Mouse (Mus musculus): ENCODE measurements around the gene Pcbp2. TPM values are rescaled to one million over a fixed set of nuclear protein-coding genes. Genes with fewer than 3 reads are reported as not detected.
A peak's percentile ranks its signal among the peaks of the same experiment; 100 is the strongest.

Pcbp2 gene
- polyA plus RNA-seq, 1 experiment from 2014 or later = 124 TPM

DNA sequence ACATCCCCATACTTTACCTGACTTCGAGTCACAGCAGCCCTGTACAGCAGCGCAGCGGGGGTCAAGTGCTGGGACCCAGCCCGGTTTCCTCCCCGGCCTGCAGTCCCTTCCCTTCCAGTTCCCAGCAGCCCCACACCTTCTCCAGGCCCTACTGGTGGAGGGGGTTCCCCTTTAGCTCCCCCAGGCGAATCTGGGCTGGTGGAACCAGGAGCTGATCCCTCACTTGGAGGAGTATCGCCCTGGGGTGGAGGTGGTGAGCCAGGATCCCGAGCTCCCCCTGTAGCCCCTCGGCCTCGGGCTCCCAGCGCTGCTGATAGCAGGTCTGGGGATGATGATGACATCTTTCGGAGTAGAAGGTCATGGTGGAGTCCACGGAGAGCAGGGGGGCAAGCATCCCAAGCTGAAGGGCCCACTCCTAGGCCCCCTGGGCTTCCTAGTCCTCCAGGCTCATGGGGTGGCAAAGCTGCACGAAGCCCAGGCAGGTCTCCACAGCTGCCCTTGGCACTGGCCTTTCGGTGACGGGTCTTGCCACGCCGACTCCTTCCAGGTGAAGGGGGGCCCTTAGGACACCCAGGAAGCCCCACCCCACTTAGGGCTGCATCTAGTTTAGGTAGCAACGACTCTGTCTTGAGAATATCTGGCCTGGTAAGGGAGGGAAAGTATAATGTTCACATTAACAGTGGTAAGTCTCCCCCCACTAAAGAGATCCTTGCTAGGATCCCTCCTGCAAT lies 30.9 kb downstream of the Pcbp2 start:
- H3K4me3 ChIP-seq = no peak overlapping the region
- 89% methylated on average over 19 of the region's 19 CpGs for WGBS
- H3K36me3 ChIP-seq = peaks cover 89% of the 10 kb centered on the region
- ATAC-seq (ENCODE audit: low FRiP score, low read depth) = no peak
- no peak overlapping the region for H3K27ac ChIP-seq (replicated peaks)
- H3K9ac ChIP-seq = no peak overlapping the region
- H3K4me1 ChIP-seq (replicated peaks) = no peaks in the 10 kb centered on the region
- H3K27me3 ChIP-seq = no peaks in the 10 kb centered on the region
- H3K4me2 ChIP-seq = no peak overlapping the region
- no peaks in the 10 kb centered on the region for H3K9me3 ChIP-seq

DNA sequence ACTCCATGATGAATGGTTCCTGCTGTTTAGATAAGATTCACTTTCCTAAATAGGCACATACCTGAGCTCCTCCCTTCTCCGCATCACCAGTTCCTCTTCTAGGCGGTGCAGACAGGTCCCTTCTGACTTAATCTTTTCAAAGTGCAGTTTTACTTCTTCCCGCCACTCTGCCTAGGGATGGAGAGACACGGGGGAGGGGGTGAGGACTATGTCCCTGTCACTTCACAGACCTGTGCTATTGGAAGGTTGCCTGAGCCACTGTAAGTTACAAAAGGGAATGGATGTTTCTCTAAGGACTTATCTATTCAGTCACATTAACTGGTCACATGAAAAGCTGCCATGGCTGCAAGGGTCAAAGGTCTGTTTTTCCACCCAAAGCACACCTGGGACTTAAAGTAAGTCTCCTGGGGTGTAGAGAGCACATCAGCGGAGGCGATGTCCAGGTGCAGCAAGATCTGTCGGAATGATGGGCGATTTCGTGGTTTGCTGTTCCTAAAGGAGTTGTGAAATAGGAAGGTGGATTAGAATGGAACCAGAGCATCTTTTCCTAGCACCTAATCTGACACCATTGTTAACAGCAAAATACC lies 32.0 kb downstream of the Pcbp2 start:
- no peak for ATAC-seq (ENCODE audit: low FRiP score, low read depth)
- 82% methylated on average over 9 of the region's 9 CpGs for WGBS

DNA sequence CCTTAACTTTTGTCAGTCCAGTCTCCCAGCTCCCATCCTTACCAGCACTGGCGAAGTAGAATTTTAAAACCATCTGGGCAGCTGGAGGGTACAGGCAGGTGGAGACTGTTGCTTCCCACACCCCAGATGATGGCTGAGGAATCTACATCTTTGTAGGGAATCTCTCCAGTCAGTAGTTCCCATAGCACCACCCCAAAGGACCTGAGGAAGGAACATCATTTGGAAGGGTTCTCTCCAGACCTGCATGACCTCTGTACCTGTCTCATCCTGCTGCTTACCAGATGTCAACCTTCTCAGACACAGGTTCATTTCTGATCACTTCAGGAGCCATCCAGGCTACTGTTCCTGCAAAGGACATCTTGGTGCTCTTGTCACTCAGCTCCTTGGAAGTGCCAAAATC lies 33.1 kb downstream of the Pcbp2 start, which contains the start of gene Gm10337:
TSS of gene Gm10337 (plus strand) at position 276 of the 400 bp plus-strand sequence.
- Histone ChIP-seq H3K27ac (replicated peaks) (no peak within 1 kb of the TSS), H3K9me3 (no peaks in the 10 kb centered on the region), H3K4me3 (no peak within 1 kb of the TSS), H3K36me3 (peaks cover 75% of the 10 kb centered on the region), H3K4me2 (no peak within 1 kb of the TSS), H3K4me1 (replicated peaks) (peaks cover 3% of the 10 kb centered on the region; the same call in 1 of the 2 replicates), H3K9ac (no peak within 1 kb of the TSS), H3K27me3 (no peaks in the 10 kb centered on the region)
- no peak for ATAC-seq (ENCODE audit: low FRiP score, low read depth)
- 88% methylated on average over 1 of the region's 1 CpGs for WGBS

More for the DNA sequence above, 32.0 kb downstream of the Pcbp2 start:
- H3K4me1 ChIP-seq (replicated peaks) = no peaks in the 10 kb centered on the region
- H3K9ac ChIP-seq = no peak overlapping the region
- no peak overlapping the region for H3K27ac ChIP-seq (replicated peaks)
- H3K27me3 ChIP-seq = no peaks in the 10 kb centered on the region
- no peaks in the 10 kb centered on the region for H3K9me3 ChIP-seq
- H3K36me3 ChIP-seq = peaks cover 80% of the 10 kb centered on the region
- no peak overlapping the region for H3K4me3 ChIP-seq
- H3K4me2 ChIP-seq = no peak overlapping the region

DNA sequence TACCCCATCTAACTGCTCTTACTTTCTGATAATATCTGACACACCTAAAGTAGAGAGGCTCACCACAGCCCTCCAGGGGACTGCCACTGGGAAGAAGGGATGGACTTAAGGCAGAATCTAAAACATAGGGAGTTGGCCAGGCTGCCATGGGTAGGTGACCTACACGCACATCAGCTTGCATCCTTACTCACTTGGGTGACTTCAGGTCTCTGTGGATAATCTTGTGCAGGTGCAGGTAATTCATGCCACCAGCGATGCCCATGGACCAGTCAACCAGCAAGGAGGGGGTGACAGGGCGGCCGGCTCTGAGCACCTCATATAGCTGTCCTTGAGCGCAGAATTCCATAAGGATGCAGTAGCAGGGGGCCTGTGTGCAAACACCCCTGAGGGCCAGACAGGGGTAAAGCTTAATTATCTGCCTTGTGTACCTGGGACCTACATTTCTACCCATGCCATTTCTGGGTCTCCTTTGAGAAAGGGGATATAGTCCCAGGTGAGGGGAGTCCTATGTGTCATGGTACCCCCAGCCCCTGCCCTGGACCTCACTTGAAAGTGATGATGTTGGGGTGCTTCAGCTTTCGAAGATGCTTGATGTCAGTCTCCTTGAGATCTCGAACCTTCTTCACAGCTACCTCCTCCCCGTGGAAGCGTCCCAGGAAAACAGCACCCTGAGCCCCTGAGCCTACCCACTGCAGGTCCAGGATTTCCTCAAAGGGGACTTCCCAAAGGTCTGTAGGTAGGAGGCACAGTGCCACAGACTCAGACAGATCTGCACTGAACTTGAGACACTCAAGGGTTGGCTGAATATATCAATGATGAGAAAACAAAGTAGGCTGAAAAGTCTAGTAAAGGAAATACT lies 33.8 kb downstream of the Pcbp2 start:
- Histone ChIP-seq H3K27ac (replicated peaks) (no peak overlapping the region), H3K27me3 (no peaks in the 10 kb centered on the region), H3K36me3 (peaks cover 72% of the 10 kb centered on the region), H3K4me1 (replicated peaks) (peaks cover 10% of the 10 kb centered on the region), H3K9ac (no peak overlapping the region), H3K4me2 (no peak overlapping the region), H3K9me3 (no peaks in the 10 kb centered on the region), H3K4me3 (no peak overlapping the region)
- 90% methylated on average over 9 of the region's 9 CpGs for WGBS
- no peak for ATAC-seq (ENCODE audit: low FRiP score, low read depth)

DNA sequence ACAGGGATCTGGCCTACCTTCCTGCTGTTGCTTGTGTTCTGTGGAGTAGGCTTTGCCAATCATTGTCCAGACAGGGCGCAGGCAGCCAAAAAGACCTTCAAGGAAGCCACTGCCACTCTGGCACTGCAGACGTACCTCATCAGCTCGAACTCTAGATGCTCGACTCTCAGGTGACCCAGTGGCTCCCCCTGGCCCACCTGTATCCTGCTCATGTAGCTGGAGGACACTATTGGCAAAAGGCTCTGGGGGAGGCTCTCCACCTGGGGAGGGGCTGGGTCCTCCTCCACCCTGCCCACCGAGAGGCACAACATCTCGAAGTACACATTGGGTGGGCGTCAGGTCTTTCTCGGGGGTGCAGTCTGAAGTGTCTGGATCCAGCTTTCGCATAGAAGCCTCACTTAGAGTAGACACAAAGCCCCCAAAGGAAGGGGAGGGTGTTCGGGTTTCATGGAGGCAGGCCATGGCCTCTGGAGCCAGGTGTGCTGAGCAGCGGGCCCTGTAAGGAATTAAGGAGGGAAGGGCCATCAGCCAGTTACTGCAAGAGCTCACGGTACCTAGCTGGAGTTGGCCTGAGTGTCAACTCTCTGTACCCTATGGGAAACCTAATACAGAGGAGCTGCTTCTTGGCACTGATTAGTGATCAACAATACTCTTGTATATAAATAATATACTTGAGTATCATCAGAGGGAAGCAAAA lies 34.9 kb downstream of the Pcbp2 start:
- Histone ChIP-seq H3K4me2 (no peak overlapping the region), H3K4me1 (replicated peaks) (peaks cover 20% of the 10 kb centered on the region), H3K9me3 (no peaks in the 10 kb centered on the region), H3K27ac (replicated peaks) (no peak overlapping the region), H3K36me3 (peaks cover 61% of the 10 kb centered on the region), H3K4me3 (no peak overlapping the region), H3K27me3 (no peaks in the 10 kb centered on the region), H3K9ac (no peak overlapping the region)
- no peak for ATAC-seq (ENCODE audit: low FRiP score, low read depth)
- WGBS = 75% methylated on average over 12 of the region's 12 CpGs

DNA sequence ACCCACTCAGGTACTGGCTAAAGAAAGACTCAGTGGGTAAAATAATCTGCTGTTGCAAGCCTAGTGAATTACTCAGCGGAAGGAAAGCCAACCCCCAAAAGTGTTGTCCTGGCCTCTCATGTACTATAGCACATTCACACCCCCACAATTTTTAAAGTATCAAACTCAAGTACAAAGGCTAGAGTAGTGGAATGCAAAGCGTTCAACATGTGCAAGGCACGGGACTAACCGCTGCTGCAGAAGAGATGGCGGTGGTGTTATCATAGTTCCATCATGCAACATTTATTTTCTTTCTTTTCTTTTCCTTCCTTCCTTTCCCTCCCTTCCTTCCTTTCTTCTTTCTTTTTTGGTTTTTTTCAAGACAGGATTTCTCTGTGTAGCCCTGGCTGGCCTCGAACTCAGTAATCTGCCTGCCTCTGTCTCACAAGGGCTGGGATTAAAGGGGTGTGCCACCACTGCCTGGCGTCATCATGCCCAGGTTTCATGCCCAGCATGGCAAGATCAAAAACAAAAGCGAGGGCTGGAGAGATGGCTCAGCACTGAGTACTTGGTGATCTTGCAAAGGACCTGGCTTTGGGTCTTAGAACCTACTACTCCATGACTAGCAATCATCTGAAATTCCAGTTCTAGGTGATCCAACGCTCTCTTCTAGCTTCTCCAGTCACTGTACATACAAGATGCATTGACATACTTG lies 35.6 kb downstream of the Pcbp2 start:
- Histone ChIP-seq H3K4me2 (no peak overlapping the region), H3K27me3 (no peaks in the 10 kb centered on the region), H3K27ac (replicated peaks) (no peak overlapping the region), H3K4me1 (replicated peaks) (peaks cover 26% of the 10 kb centered on the region), H3K9ac (no peak overlapping the region), H3K9me3 (no peaks in the 10 kb centered on the region), H3K4me3 (no peak overlapping the region), H3K36me3 (peaks cover 54% of the 10 kb centered on the region)
- 85% methylated on average over 9 of the region's 9 CpGs for WGBS
- ATAC-seq (ENCODE audit: low FRiP score, low read depth) = no peak

DNA sequence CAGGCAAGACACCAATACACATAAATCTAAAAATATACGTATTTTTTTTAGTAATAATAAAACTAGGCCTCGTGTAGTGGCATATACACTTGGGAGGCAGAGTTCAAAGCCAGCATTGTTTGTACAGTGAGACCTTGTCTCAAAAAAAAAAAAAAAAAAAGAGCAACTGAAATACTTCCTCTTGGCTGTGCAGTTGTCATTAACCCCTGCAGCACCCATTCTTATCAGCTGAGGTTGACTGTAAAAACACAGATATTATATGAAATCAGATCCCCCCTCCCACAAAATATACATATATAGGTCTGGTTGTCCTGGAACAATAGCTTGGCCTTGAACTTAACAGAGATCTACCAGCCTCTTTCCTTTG lies 36.1 kb downstream of the Pcbp2 start:
- no peak overlapping the region for H3K27ac ChIP-seq (replicated peaks)
- no peak overlapping the region for H3K9ac ChIP-seq
- no peaks in the 10 kb centered on the region for H3K27me3 ChIP-seq
- H3K4me1 ChIP-seq (replicated peaks) = peaks cover 31% of the 10 kb centered on the region
- 60% methylated on average over 2 of the region's 2 CpGs for WGBS
- H3K4me3 ChIP-seq = no peak overlapping the region
- H3K36me3 ChIP-seq = peaks cover 49% of the 10 kb centered on the region
- H3K9me3 ChIP-seq = no peaks in the 10 kb centered on the region
- no peak overlapping the region for H3K4me2 ChIP-seq
- no peak for ATAC-seq (ENCODE audit: low FRiP score, low read depth)

DNA sequence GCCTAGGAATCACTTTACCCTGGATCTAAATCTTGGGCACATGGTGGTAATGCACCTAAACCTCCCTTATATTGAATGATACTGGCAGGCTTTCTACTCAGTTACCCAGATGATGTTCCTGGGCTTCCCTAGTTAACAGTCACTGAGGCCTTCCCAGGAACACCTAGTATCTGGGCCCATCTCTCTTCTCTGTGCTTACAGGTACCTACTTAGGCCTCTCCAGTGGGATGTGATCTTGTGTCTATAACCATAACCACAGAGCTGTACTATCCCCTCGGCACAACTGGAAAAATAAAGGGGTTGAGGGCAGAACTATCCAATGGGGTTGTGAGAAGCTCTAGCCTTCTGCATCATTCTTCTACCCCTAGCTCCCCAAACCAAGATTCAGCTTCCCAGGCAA lies 36.5 kb downstream of the Pcbp2 start:
- H3K4me1 ChIP-seq (replicated peaks) = peaks cover 35% of the 10 kb centered on the region

DNA sequence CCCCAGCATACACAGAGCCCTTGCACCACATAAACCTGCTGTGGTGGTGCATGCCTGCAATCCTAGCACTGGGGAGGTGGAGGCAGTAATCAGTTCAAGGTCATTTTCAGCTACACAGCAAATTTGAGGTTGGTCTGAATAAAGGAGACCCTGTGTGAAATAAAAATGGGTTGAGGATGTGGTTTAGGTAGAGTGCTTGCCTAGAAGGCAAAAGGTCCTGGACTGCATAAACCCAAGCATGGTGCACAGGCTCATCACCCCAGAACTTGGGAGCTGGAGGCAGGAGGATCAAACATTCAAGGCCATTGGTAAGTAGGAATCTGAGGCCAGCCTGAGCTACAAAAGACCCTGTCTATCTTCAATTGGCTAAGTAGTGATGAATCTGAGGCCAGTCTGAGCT lies 37.2 kb downstream of the Pcbp2 start:
- peaks cover 38% of the 10 kb centered on the region for H3K36me3 ChIP-seq

More for the DNA sequence above, 36.5 kb downstream of the Pcbp2 start:
- WGBS = 94% methylated on average over 1 of the region's 1 CpGs
- Histone ChIP-seq H3K27me3 (no peaks in the 10 kb centered on the region), H3K27ac (replicated peaks) (no peak overlapping the region), H3K9ac (no peak overlapping the region), H3K4me3 (no peak overlapping the region), H3K4me2 (no peak overlapping the region), H3K9me3 (no peaks in the 10 kb centered on the region), H3K36me3 (peaks cover 45% of the 10 kb centered on the region)
- ATAC-seq (ENCODE audit: low FRiP score, low read depth) = no peak

DNA sequence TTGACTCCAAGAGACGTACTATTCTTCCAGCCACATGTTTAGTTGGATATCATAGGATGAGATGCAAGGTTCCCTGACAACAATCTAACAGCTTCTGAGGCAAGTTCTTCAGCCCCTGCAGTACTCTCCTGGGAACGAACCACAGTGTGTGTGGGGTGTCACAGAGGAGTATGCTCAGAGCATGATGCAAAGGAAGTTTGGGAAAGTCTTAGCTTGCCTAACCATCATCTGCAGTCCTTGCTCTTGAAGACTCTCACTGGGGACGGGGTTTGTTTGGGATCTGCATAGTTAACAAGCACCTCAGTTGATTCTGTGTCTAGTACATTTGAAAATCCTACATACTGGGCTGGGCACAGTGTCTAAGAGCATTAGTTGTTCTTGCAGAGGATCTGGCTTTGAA lies 38.0 kb downstream of the Pcbp2 start:
- no peaks in the 10 kb centered on the region for H3K27me3 ChIP-seq
- H3K4me3 ChIP-seq = no peak overlapping the region
- 91% methylated on average over 3 of the region's 3 CpGs for WGBS
- peaks cover 30% of the 10 kb centered on the region for H3K36me3 ChIP-seq
- peaks cover 49% of the 10 kb centered on the region for H3K4me1 ChIP-seq (replicated peaks)
- ATAC-seq (ENCODE audit: low FRiP score, low read depth) = no peak
- H3K4me2 ChIP-seq = no peak overlapping the region
- H3K9ac ChIP-seq = no peak overlapping the region
- no peaks in the 10 kb centered on the region for H3K9me3 ChIP-seq
- no peak overlapping the region for H3K27ac ChIP-seq (replicated peaks)

More for the DNA sequence above, 37.2 kb downstream of the Pcbp2 start:
- Histone ChIP-seq H3K9me3 (no peaks in the 10 kb centered on the region), H3K9ac (no peak overlapping the region), H3K27me3 (no peaks in the 10 kb centered on the region), H3K4me1 (replicated peaks) (peaks cover 42% of the 10 kb centered on the region), H3K4me3 (no peak overlapping the region), H3K27ac (replicated peaks) (no peak overlapping the region), H3K4me2 (no peak overlapping the region)
- ATAC-seq (ENCODE audit: low FRiP score, low read depth) = no peak

DNA sequence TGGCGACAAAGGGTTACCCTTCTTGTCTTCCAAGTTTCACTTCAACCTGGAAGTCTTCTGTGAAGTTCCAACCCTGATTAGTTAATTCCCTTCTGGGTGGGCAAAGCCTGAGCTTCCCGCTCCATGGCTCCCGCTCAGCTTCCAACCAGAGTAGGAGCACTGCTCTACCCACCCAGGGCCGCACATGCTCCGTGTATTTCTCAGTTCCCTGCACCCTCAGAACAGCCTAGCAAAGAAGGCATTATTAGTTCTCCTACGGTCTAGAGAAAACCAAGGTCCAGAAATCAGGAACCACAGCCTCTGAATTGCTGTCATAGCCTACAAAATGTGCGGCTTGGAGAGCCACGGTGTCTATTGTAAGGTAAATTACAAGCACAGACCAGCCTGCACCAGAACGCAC lies 39.8 kb downstream of the Pcbp2 start:
- H3K27ac ChIP-seq (replicated peaks) = peak overlapping the region; percentile 87
- peak overlapping the region; percentile 69 for H3K4me2 ChIP-seq
- WGBS = 4% methylated on average over 9 of the region's 9 CpGs
- peaks cover 13% of the 10 kb centered on the region for H3K36me3 ChIP-seq
- H3K9ac ChIP-seq = peak overlapping the region; percentile 67
- no peaks in the 10 kb centered on the region for H3K9me3 ChIP-seq
- H3K4me1 ChIP-seq (replicated peaks) = peaks cover 65% of the 10 kb centered on the region
- H3K4me3 ChIP-seq = peak overlapping the region; percentile 53
- no peaks in the 10 kb centered on the region for H3K27me3 ChIP-seq
- ATAC-seq (ENCODE audit: low FRiP score, low read depth) = peak; percentile 68

All from hindbrain, embryonic 15.5 days (tissue).